Mouse (Mus musculus) cortical plate, adult 2 months (tissue): ENCODE results near the gene Serpina3f.

ENCODE experiments used
- CTCF ChIP-seq: fragments of 200-500 bp; IDR thresholded peaks from 2 replicates; pipeline ENCODE4 v1.5.1; 2011; ENCODE audit warnings: mild to moderate bottlenecking, control low read depth, low read length; ENCODE audit not compliant: insufficient read depth; ENCODE audit errors: extremely low read depth
- POLR2A ChIP-seq: fragments of 200-500 bp; IDR thresholded peaks from 2 replicates; pipeline ENCODE4 v1.6.1; 2011; ENCODE audit warnings: mild to moderate bottlenecking, low read length, control low read depth; ENCODE audit not compliant: insufficient read depth; ENCODE audit errors: extremely low read depth

DNA sequence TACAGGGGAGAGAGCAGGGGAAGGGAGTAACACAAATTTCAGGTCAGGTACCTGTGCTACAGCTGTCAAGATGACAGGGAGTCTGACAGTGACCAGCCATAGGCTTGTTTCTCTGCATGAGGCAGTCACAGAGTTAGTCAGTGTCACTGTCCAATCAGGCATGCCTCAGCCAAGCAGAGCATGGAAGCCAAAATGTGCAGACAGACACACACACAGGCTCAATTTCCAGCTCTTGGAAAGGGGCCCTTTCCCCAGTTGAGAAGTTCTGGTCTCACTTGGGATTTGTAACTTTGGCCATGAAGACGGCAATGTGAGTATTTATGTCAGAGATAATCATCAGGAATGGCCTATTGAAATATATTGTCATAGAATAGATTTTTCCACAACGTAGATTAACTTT lies 25.1 kb upstream of the Serpina3f start:
- no peak for TF ChIP-seq CTCF
- TF ChIP-seq POLR2A = no peak
